Mouse (Mus musculus): ENCODE results near the gene Rab34. TPM values are rescaled to one million over a fixed set of nuclear protein-coding genes. Genes with fewer than 3 reads are reported as not detected.

Gene Rab34
- polyA plus RNA-seq, 1 experiment from 2014 or later = 53.3 TPM

DNA sequence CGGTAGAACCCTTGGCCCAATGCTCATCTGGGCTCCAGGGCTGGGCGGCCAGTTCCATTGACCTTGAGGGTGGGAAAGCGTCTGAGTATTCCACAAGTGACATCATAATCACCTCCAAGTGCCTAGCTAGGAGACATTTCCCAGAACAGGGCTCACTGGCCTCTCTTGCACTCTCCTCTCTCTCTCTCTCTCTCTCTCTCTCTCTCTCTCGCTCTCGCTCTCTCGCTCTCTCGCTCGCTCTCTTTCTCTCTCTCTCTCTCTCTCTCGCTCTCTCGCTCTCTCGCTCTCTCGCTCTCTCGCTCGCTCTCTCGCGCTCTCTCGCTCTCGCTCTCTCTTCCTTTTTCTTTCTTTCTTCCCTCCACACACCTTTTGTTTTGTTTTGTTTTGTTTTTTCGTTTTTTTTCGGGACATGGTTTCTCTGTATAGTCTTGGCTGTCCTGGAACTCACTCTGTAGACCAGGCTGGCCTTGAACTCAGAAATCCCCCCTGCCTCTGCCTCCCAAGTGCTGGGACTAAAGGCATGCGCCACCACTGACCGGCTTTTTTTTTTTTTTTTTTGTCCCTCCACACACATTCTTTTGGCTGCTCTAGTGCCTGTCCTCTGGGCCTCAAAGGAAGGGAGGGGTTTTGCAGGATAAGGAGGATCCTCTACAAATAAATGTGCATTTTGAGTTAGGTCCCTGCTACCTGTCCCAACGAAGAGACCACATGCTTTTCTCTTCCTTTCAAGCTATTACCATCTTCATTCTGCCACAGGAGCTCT is 7.1 kb downstream of the Rab34 start:
- peak overlapping the region; percentile 49 for H3K4me2 ChIP-seq (ENCODE audit: low read length)

GRCm38 (mm10) chr11:78202372-78202771 is 14.1 kb downstream of the Rab34 start:
- H3K27ac ChIP-seq (replicated peaks; ENCODE audit: low read depth, low read length) = no peak overlapping the region
- ATAC-seq (ENCODE audit: low FRiP score, low TSS enrichment) (no peak), DNase-seq (no peak)
- H3K4me3 ChIP-seq (replicated peaks; ENCODE audit: low read depth, low read length) = no peak overlapping the region
- H3K27me3 ChIP-seq (ENCODE audit: control insufficient read depth, insufficient read depth, low read length) = no peaks in the 10 kb centered on the region
- H3K36me3 ChIP-seq (ENCODE audit: control insufficient read depth, insufficient read depth, low read length) = peaks cover 36% of the 10 kb centered on the region
- no peak overlapping the region for H3K4me2 ChIP-seq (ENCODE audit: low read length)
- no peak overlapping the region for H3K9ac ChIP-seq (replicated peaks; ENCODE audit: low read length)
- H3K9me3 ChIP-seq (ENCODE audit: control insufficient read depth, low read length) = no peaks in the 10 kb centered on the region
- no peaks in the 10 kb centered on the region for H3K4me1 ChIP-seq (ENCODE audit: control insufficient read depth, insufficient read depth, low read length)
- 95% methylated on average over 3 of the region's 3 CpGs for WGBS

More for the DNA sequence above, 7.1 kb downstream of the Rab34 start:
- 55% methylated on average over 23 of the region's 23 CpGs for WGBS
- Histone ChIP-seq H3K27ac (replicated peaks; ENCODE audit: low read depth, low read length) (no peak overlapping the region), H3K9ac (replicated peaks; ENCODE audit: low read length) (no peak overlapping the region), H3K4me1 (ENCODE audit: control insufficient read depth, insufficient read depth, low read length) (0 out of 2 replicates have a peak, but pooled peaks cover 6% of the 10 kb centered on the region), H3K27me3 (ENCODE audit: control insufficient read depth, insufficient read depth, low read length) (no peaks in the 10 kb centered on the region), H3K4me3 (replicated peaks; ENCODE audit: low read depth, low read length) (no peak overlapping the region), H3K9me3 (ENCODE audit: control insufficient read depth, low read length) (no peaks in the 10 kb centered on the region), H3K36me3 (ENCODE audit: control insufficient read depth, insufficient read depth, low read length) (peaks cover 19% of the 10 kb centered on the region)
- DNase-seq (no peak), ATAC-seq (ENCODE audit: low FRiP score, low TSS enrichment) (no peak)

DNA sequence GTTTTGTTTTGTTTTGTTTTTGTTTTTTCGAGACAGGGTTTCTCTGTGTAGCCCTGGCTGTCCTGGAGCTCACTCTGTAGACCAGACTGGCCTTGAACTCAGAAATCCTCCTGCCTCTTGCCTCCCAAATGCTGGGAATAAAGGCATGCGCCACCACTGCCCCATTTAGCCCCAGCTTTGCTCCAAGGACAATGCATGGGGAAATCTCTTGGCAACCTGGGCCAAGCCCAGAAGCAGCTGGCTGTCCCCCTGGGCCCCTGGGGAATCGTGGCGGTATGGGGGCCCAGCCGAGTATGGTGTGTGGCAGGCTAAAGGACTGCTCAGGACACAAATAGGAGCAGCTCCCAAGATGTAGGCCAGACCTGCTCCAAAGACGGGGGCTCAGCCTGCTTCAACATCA is 16.1 kb downstream of the Rab34 start:
- Histone ChIP-seq H3K9me3 (ENCODE audit: control insufficient read depth, low read length) (no peaks in the 10 kb centered on the region), H3K27me3 (ENCODE audit: control insufficient read depth, insufficient read depth, low read length) (no peaks in the 10 kb centered on the region), H3K9ac (replicated peaks; ENCODE audit: low read length) (no peak overlapping the region), H3K36me3 (ENCODE audit: control insufficient read depth, insufficient read depth, low read length) (peaks cover 55% of the 10 kb centered on the region), H3K4me3 (replicated peaks; ENCODE audit: low read depth, low read length) (no peak overlapping the region), H3K4me2 (ENCODE audit: low read length) (no peak overlapping the region), H3K4me1 (ENCODE audit: control insufficient read depth, insufficient read depth, low read length) (no peaks in the 10 kb centered on the region), H3K27ac (replicated peaks; ENCODE audit: low read depth, low read length) (no peak overlapping the region)
- ATAC-seq (ENCODE audit: low FRiP score, low TSS enrichment) = no peak
- 78% methylated on average over 6 of the region's 6 CpGs for WGBS
- DNase-seq = no peak

DNA sequence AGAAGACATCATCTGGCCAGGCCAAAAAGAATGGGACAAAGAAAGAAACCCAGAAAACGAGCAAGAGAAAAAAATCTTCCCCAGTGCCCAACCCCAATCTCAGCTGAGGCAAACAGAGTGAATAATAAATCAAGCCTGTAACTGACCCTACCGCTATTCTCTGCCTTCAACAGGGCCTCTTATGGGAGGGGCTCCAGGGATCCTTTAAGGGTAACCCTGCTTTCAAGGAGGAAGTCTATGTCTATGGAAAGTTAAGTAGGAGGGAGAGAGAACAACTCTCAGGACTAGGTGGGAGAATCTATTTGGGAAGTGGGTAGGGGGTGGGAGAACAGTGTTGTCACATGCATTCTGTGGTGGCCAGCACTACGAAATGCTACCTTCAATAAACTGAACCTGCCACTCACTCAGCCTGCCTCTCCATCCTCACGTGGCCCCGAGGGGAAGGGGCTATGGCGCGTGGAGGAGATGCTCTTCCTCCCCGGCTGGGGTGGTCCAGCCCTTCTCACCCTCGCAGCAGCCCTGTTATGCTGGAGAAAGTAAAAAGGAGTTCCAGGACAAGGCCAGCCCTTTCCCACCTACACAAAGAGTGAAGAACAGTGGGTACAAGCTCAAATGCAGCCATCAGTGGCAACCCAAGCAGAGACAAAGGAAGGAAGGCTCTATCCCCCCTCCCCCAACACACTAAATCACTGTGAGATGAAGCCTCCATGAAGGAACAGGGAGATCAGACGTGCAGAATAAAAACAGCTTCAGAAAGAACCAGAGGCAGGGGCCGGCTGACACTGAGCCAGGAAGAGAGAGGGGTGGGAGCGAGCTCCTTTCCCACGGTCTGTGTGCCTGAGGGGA is 17.4 kb downstream of the Rab34 start:
- H3K4me2 ChIP-seq (ENCODE audit: low read length) = no peak overlapping the region
- no peak for DNase-seq
- no peak for ATAC-seq (ENCODE audit: low FRiP score, low TSS enrichment)
- no peaks in the 10 kb centered on the region for H3K27me3 ChIP-seq (ENCODE audit: control insufficient read depth, insufficient read depth, low read length)
- H3K9ac ChIP-seq (replicated peaks; ENCODE audit: low read length) = no peak overlapping the region
- H3K27ac ChIP-seq (replicated peaks; ENCODE audit: low read depth, low read length) = 0 out of 2 replicates have a peak overlapping the region, but pooled peaks have one; percentile 26
- no peak overlapping the region for H3K4me3 ChIP-seq (replicated peaks; ENCODE audit: low read depth, low read length)
- no peaks in the 10 kb centered on the region for H3K9me3 ChIP-seq (ENCODE audit: control insufficient read depth, low read length)
- no peaks in the 10 kb centered on the region for H3K4me1 ChIP-seq (ENCODE audit: control insufficient read depth, insufficient read depth, low read length)
- 71% methylated on average over 13 of the region's 13 CpGs for WGBS
- H3K36me3 ChIP-seq (ENCODE audit: control insufficient read depth, insufficient read depth, low read length) = peaks cover 68% of the 10 kb centered on the region

GRCm38 (mm10) chr11:78207190-78207589 is 19.0 kb downstream of the Rab34 start:
- Histone ChIP-seq H3K27me3 (ENCODE audit: control insufficient read depth, insufficient read depth, low read length) (no peaks in the 10 kb centered on the region), H3K27ac (replicated peaks; ENCODE audit: low read depth, low read length) (no peak overlapping the region), H3K4me3 (replicated peaks; ENCODE audit: low read depth, low read length) (no peak overlapping the region), H3K9me3 (ENCODE audit: control insufficient read depth, low read length) (no peaks in the 10 kb centered on the region), H3K4me2 (ENCODE audit: low read length) (no peak overlapping the region), H3K4me1 (ENCODE audit: control insufficient read depth, insufficient read depth, low read length) (no peaks in the 10 kb centered on the region), H3K9ac (replicated peaks; ENCODE audit: low read length) (no peak overlapping the region), H3K36me3 (ENCODE audit: control insufficient read depth, insufficient read depth, low read length) (peaks cover 84% of the 10 kb centered on the region)
- WGBS = 83% methylated on average over 7 of the region's 7 CpGs
- no peak for DNase-seq
- ATAC-seq (ENCODE audit: low FRiP score, low TSS enrichment) = no peak

DNA sequence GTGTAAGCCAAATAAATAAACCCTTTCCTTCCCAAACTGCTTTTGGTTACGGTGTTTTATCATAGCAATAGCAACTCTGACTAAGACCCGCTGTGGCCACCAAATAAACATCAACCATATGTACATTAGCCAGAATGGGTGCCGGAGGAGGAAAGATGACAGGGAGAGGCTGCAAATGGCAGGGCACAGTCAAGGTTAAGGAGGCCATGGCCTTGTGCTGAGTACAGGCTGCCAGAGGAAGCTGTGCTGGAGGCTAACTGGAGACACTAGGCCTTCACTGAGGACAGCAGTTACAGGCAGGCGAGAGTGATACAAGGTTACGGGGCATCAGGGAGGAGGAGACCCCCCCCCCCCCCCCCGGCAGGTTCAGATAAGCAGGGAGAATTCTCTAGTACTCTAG is 21.7 kb downstream of the Rab34 start:
- Histone ChIP-seq H3K27me3 (ENCODE audit: control insufficient read depth, insufficient read depth, low read length) (no peaks in the 10 kb centered on the region), H3K27ac (replicated peaks; ENCODE audit: low read depth, low read length) (no peak overlapping the region), H3K9ac (replicated peaks; ENCODE audit: low read length) (no peak overlapping the region), H3K4me2 (ENCODE audit: low read length) (no peak overlapping the region), H3K4me3 (replicated peaks; ENCODE audit: low read depth, low read length) (no peak overlapping the region), H3K9me3 (ENCODE audit: control insufficient read depth, low read length) (no peaks in the 10 kb centered on the region), H3K36me3 (ENCODE audit: control insufficient read depth, insufficient read depth, low read length) (peaks cover 100% of the 10 kb centered on the region), H3K4me1 (ENCODE audit: control insufficient read depth, insufficient read depth, low read length) (no peaks in the 10 kb centered on the region)
- 98% methylated on average over 6 of the region's 6 CpGs for WGBS
- ATAC-seq (ENCODE audit: low FRiP score, low TSS enrichment) = no peak
- no peak for DNase-seq

GRCm38 (mm10) chr11:78210615-78211014 is 22.4 kb downstream of the Rab34 start:
- H3K27me3 ChIP-seq (ENCODE audit: control insufficient read depth, insufficient read depth, low read length) = no peaks in the 10 kb centered on the region
- no peaks in the 10 kb centered on the region for H3K9me3 ChIP-seq (ENCODE audit: control insufficient read depth, low read length)
- no peak overlapping the region for H3K9ac ChIP-seq (replicated peaks; ENCODE audit: low read length)
- H3K4me3 ChIP-seq (replicated peaks; ENCODE audit: low read depth, low read length) = no peak overlapping the region
- no peak overlapping the region for H3K27ac ChIP-seq (replicated peaks; ENCODE audit: low read depth, low read length)
- no peaks in the 10 kb centered on the region for H3K4me1 ChIP-seq (ENCODE audit: control insufficient read depth, insufficient read depth, low read length)
- DNase-seq (no peak), ATAC-seq (ENCODE audit: low FRiP score, low TSS enrichment) (no peak)
- H3K4me2 ChIP-seq (ENCODE audit: low read length) = no peak overlapping the region
- 79% methylated on average over 7 of the region's 7 CpGs for WGBS
- peaks cover 100% of the 10 kb centered on the region for H3K36me3 ChIP-seq (ENCODE audit: control insufficient read depth, insufficient read depth, low read length)

DNA sequence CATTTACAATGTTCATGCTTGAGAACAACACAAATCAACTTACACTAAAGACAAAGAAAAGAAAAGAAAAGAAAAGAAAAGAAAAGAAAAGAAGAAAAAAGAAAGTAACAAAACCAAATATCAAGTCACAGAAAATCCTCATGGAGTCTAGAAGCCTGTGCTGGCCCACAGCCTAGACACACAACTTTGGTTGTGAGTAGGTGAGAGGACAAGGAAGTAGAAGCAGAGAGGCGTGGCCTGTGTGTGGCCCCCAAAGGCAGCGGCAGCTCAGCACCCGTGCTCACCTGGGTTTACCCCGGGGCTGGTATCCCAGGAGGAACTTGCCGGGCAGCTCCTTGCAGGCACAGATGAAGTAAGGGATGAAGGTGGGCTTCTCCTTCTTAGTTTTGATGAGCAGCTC is 23.3 kb downstream of the Rab34 start:
- H3K36me3 ChIP-seq (ENCODE audit: control insufficient read depth, insufficient read depth, low read length) = peaks cover 100% of the 10 kb centered on the region
- DNase-seq = no peak

More for the DNA sequence above, 23.3 kb downstream of the Rab34 start:
- H3K4me3 ChIP-seq (replicated peaks; ENCODE audit: low read depth, low read length) = no peak overlapping the region
- H3K27me3 ChIP-seq (ENCODE audit: control insufficient read depth, insufficient read depth, low read length) = no peaks in the 10 kb centered on the region
- no peak overlapping the region for H3K27ac ChIP-seq (replicated peaks; ENCODE audit: low read depth, low read length)
- 93% methylated on average over 5 of the region's 5 CpGs for WGBS
- no peaks in the 10 kb centered on the region for H3K9me3 ChIP-seq (ENCODE audit: control insufficient read depth, low read length)
- H3K9ac ChIP-seq (replicated peaks; ENCODE audit: low read length) = no peak overlapping the region
- H3K4me2 ChIP-seq (ENCODE audit: low read length) = no peak overlapping the region
- ATAC-seq (ENCODE audit: low FRiP score, low TSS enrichment) = no peak
- no peaks in the 10 kb centered on the region for H3K4me1 ChIP-seq (ENCODE audit: control insufficient read depth, insufficient read depth, low read length)
